Mouse (Mus musculus): ENCODE data around the gene Mapk7.

- TF ChIP-seq POLR2A (IDR thresholded peaks at IDR 0.05; ENCODE audit: extremely low read depth, insufficient read depth, low read length) (no peak), CTCF (IDR thresholded peaks at IDR 0.05; ENCODE audit: extremely low read depth, insufficient read depth, low read length) (no peak)
Observed at GRCm38 (mm10) chr11:61447296-61447695, 46.9 kb downstream of the Mapk7 start.

Measured in cortical plate, adult 2 months (tissue).